Mouse (Mus musculus) layer of hippocampus, adult 6 months (tissue): ENCODE measurements around the gene Spam1. TPM values are rescaled to one million over a fixed set of nuclear protein-coding genes. Genes with fewer than 3 reads are reported as not detected.

ENCODE experiments used
- long read RNA-seq, 2 experiments: library from polyadenylated mRNA; unstranded; transcript quantifications; one replicate each; pipeline ENCODE4 v2.0.0; 2019 to 2020
- polyA plus RNA-seq: library from polyadenylated mRNA; unstranded; fragments of <200 nt; fragmentation: Nextera tagmentation; gene quantifications from 2 replicates; pipeline ENCODE4 v1.2.3, GENCODE M21; 2021

Gene Spam1
- polyA plus RNA-seq = not detected in 2 replicates
- long read RNA-seq, experiment 1 = 0 reads
- long read RNA-seq, experiment 2 = 0 reads

DNA sequence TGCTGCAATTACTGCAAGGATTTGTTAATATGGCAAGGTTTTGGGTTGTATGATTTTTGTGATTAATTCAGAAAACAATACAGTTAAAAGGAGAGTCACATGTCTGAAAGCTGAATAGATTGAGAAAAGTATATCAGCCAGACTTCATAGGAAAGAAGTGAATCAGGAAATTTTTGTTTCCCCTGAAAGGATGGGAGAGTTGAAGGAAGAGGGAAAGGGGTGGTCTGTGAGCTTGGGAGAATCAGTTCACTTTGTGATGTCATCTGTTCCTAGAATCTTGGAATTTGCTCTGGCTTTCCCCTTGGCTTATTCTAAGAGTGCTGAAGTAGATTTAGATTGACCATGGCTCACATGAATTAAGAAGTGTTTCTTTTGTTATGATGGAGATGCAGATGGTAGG, at the start of gene Spam1:
Gene Spam1 (plus strand): TSS at position 301 of the 400 bp plus-strand sequence.

DNA sequence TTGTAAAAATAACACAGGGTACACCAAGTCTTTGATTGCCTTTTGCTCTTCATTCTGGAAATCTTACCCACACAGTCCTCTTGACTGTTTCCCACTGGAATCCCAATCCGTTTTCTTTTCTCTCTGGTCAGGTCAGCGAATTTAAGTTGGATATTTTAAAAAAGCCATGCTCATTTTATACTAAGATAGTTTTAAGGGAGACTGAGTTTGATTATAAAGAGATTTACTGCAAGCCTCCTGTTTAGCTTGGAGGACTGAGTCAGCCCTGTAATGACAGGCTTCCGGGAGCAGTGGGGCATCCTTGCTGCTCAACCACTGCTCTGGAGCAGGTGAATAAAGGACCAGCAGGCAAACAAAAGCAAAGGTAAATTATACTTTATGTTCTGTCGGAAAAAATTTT, 43.0 kb upstream of the Spam1 start, which contains the start of gene Hyal4:
Gene Hyal4 (plus strand): TSS at position 301 of the 400 bp plus-strand sequence.

Other genes starting within 250 kb of the Spam1 start
- gene Lmod2, start 193.4 kb upstream of the Spam1 start, polyA plus RNA-seq = not detected in 2 replicates
- 171 and 240 TPM in 2 replicates for gene Wasl, start 126.2 kb upstream of the Spam1 start, polyA plus RNA-seq
- not detected in 2 replicates for gene Hyal6, start 57.9 kb upstream of the Spam1 start, polyA plus RNA-seq
- not detected in 2 replicates for gene Hyal4, start 42.9 kb upstream of the Spam1 start, polyA plus RNA-seq
- gene Hyal5, start 66.8 kb downstream of the Spam1 start, polyA plus RNA-seq = not detected in 2 replicates
- 21.7 and 23.7 TPM in 2 replicates for gene Tmem229a, start 165.1 kb downstream of the Spam1 start, polyA plus RNA-seq